Mouse (Mus musculus): ENCODE results near the gene Cfap206. TPM values are rescaled to one million over a fixed set of nuclear protein-coding genes. Genes with fewer than 3 reads are reported as not detected.
A peak's percentile ranks its signal among the peaks of the same experiment; 100 is the strongest.
"Not testable (repeated sequence)": the region's sequence is repeated elsewhere in the genome, so short reads cannot be mapped to it uniquely, and the experiment has no call there.

The Cfap206 gene
- polyA plus RNA-seq (2012; ENCODE audit: insufficient read depth, insufficient read length, missing spikeins) = not detected in 2 replicates

GRCm38 (mm10) chr4:34729851-34730341 is at the start of gene Cfap206:
Cfap206 (minus strand) TSS chr4:34730206.
- no peak for TF ChIP-seq POLR2A (IDR thresholded peaks at IDR 0.05; ENCODE audit: borderline replicate concordance, low read depth, low read length)
- no peak for TF ChIP-seq CTCF (IDR thresholded peaks at IDR 0.05; ENCODE audit: low read depth, low read length)
- H3K4me3 ChIP-seq (ENCODE audit: insufficient read depth, low read length) = peak within 1 kb of the TSS; percentile 68
- 0 out of 2 replicates have a peak, but pooled peaks cover 3% of the 10 kb centered on the region for H3K4me1 ChIP-seq (ENCODE audit: control insufficient read depth, insufficient read depth, low read length)
- no peak within 1 kb of the TSS for H3K27ac ChIP-seq (ENCODE audit: insufficient read depth, low read depth, low read length)

GRCm38 (mm10) chr4:34777677-34778527 is 47.9 kb upstream of the Cfap206 start, which contains the start of gene Smim8:
Smim8 (minus strand) TSS chr4:34778423.
- Histone ChIP-seq H3K4me3 (ENCODE audit: insufficient read depth, low read length) (peak within 1 kb of the TSS; percentile 91), H3K4me1 (ENCODE audit: control insufficient read depth, insufficient read depth, low read length) (peaks cover 8% of the 10 kb centered on the region), H3K27ac (ENCODE audit: insufficient read depth, low read depth, low read length) (peak within 1 kb of the TSS; percentile 70)
- TF ChIP-seq CTCF (IDR thresholded peaks at IDR 0.05; ENCODE audit: low read depth, low read length) (peak; percentile 44; the same call in 1 of the 2 replicates), POLR2A (IDR thresholded peaks at IDR 0.05; ENCODE audit: borderline replicate concordance, low read depth, low read length) (peak; percentile 83; the same call in 1 of the 2 replicates)

GRCm38 (mm10) chr4:34771652-34772371 is 41.8 kb upstream of the Cfap206 start:
- H3K27ac ChIP-seq (ENCODE audit: insufficient read depth, low read depth, low read length) = no peak overlapping the region
- H3K4me1 ChIP-seq (ENCODE audit: control insufficient read depth, insufficient read depth, low read length) = peaks cover 5% of the 10 kb centered on the region
- no peak overlapping the region for H3K4me3 ChIP-seq (ENCODE audit: insufficient read depth, low read length)
- TF ChIP-seq CTCF (IDR thresholded peaks at IDR 0.05; ENCODE audit: low read depth, low read length) = no peak
- no peak for TF ChIP-seq POLR2A (IDR thresholded peaks at IDR 0.05; ENCODE audit: borderline replicate concordance, low read depth, low read length)

DNA sequence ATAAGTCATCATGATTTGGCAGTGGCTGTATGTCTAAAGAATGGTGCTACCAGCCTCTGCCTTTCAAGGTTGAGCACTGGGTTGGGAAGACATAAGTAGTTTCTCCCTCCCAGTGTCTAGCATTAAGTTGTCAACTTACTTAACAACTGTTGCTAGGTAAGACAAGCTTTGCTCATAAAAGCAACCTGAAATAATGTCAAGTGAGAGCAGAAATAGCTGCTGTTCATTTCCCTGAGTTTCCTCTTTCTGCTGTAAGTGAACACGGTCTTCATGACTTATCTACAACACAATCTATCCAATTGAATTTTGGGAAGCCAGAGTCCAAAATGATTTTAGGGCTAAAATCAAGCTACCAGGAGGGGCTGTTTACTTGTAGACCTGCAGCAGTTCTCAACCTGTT is 26.2 kb upstream of the Cfap206 start, which contains the start of gene Gm136:
Gene Gm136 (minus strand): TSS at position 101 of the 400 bp plus-strand sequence.
- Histone ChIP-seq H3K27ac (ENCODE audit: insufficient read depth, low read depth, low read length) (no peak within 1 kb of the TSS), H3K4me1 (ENCODE audit: control insufficient read depth, insufficient read depth, low read length) (no peaks in the 10 kb centered on the region), H3K4me3 (ENCODE audit: insufficient read depth, low read length) (no peak within 1 kb of the TSS)
- TF ChIP-seq CTCF (IDR thresholded peaks at IDR 0.05; ENCODE audit: low read depth, low read length) (no peak), POLR2A (IDR thresholded peaks at IDR 0.05; ENCODE audit: borderline replicate concordance, low read depth, low read length) (no peak)

DNA sequence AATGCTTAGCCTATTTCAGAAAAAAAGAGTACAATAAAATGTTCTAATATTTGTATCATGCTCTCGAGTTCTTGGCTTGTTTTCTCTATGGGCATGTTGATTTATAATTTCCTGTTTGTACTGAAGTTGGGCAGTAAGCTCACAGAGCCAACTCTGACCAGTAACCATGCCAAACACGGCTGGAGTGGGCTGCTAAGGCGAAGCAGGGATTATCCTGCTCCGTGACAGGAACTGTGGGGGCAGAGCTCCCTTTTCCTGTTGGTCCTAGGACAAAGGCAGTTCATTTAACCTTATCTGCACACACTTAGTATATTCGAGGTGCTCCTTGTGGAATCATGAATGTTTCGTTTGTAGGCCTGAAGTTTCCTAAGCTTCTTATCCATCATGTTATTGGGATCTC is 19.2 kb upstream of the Cfap206 start:
- Histone ChIP-seq H3K27ac (ENCODE audit: insufficient read depth, low read depth, low read length) (no peak overlapping the region), H3K4me3 (ENCODE audit: insufficient read depth, low read length) (no peak overlapping the region), H3K4me1 (ENCODE audit: control insufficient read depth, insufficient read depth, low read length) (no peaks in the 10 kb centered on the region)
- no peak for TF ChIP-seq CTCF (IDR thresholded peaks at IDR 0.05; ENCODE audit: low read depth, low read length)
- TF ChIP-seq POLR2A (IDR thresholded peaks at IDR 0.05; ENCODE audit: borderline replicate concordance, low read depth, low read length) = no peak

GRCm38 (mm10) chr4:34734461-34734860 is 4.5 kb upstream of the Cfap206 start:
- no peak overlapping the region for H3K27ac ChIP-seq (ENCODE audit: insufficient read depth, low read depth, low read length)
- TF ChIP-seq CTCF (IDR thresholded peaks at IDR 0.05; ENCODE audit: low read depth, low read length) = no peak
- TF ChIP-seq POLR2A (IDR thresholded peaks at IDR 0.05; ENCODE audit: borderline replicate concordance, low read depth, low read length) = no peak
- no peak overlapping the region for H3K4me3 ChIP-seq (ENCODE audit: insufficient read depth, low read length)
- 0 out of 2 replicates have a peak, but pooled peaks cover 3% of the 10 kb centered on the region for H3K4me1 ChIP-seq (ENCODE audit: control insufficient read depth, insufficient read depth, low read length)

DNA sequence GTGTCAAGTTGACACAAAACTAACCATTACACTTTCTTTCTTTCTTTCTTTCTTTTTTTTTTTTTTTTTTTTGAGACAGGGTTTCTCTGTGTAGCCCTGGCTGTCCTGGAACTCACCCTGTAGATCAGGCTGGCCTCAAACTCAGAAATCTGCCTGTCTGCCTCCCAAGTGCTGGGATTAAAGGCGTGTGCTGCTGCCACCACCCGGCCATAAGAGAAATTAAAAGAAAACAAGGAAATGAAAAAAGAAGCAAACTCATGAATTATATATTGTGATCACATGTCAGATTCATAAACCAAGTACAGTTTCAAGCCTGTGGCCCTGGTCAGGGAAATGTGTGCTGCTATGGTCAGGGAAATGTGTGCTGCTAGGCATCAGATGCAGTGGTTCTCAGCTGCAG is 3.4 kb upstream of the Cfap206 start:
- H3K4me1 ChIP-seq (ENCODE audit: control insufficient read depth, insufficient read depth, low read length); H3K4me3 ChIP-seq (ENCODE audit: insufficient read depth, low read length); H3K27ac ChIP-seq (ENCODE audit: insufficient read depth, low read depth, low read length): not testable (repeated sequence)

DNA sequence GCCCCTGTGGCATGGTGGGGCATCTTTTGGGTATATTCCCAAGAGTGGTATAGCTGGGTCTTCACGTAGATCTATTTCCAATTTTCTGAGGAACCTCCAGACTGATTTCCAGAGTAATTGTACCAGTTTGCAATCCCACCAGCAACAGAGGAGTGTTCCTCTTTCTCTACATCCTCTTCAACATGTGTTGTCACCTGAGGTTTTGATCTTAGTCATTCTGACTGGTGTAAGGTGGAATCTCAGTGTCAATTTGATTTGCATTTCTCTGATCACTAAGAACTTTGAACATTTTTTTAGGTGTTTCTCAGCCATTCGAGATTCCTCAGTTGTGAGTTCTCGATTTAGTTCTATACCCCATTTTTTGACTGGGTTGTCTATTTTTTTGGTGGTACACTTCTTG is 4.3 kb downstream of the Cfap206 start:
- H3K27ac ChIP-seq (ENCODE audit: insufficient read depth, low read depth, low read length); H3K4me3 ChIP-seq (ENCODE audit: insufficient read depth, low read length); H3K4me1 ChIP-seq (ENCODE audit: control insufficient read depth, insufficient read depth, low read length): not testable (repeated sequence)

- H3K4me3 ChIP-seq (ENCODE audit: insufficient read depth, low read length) = no peak overlapping the region
- TF ChIP-seq CTCF (IDR thresholded peaks at IDR 0.05; ENCODE audit: low read depth, low read length) (no peak), POLR2A (IDR thresholded peaks at IDR 0.05; ENCODE audit: borderline replicate concordance, low read depth, low read length) (no peak)
- no peaks in the 10 kb centered on the region for H3K4me1 ChIP-seq (ENCODE audit: control insufficient read depth, insufficient read depth, low read length)
- H3K27ac ChIP-seq (ENCODE audit: insufficient read depth, low read depth, low read length) = no peak overlapping the region
Measured at GRCm38 (mm10) chr4:34724306-34724705, 5.7 kb downstream of the Cfap206 start.

- no peaks in the 10 kb centered on the region for H3K4me1 ChIP-seq (ENCODE audit: control insufficient read depth, insufficient read depth, low read length)
- no peak overlapping the region for H3K27ac ChIP-seq (ENCODE audit: insufficient read depth, low read depth, low read length)
- H3K4me3 ChIP-seq (ENCODE audit: insufficient read depth, low read length) = no peak overlapping the region
- no peak for TF ChIP-seq POLR2A (IDR thresholded peaks at IDR 0.05; ENCODE audit: borderline replicate concordance, low read depth, low read length)
- no peak for TF ChIP-seq CTCF (IDR thresholded peaks at IDR 0.05; ENCODE audit: low read depth, low read length)
Measured at GRCm38 (mm10) chr4:34723186-34723585, 6.8 kb downstream of the Cfap206 start.
